Mouse (Mus musculus) thymus, adult 2 months (tissue): ENCODE results near the gene Luzp1. TPM values are rescaled to one million over a fixed set of nuclear protein-coding genes. Genes with fewer than 3 reads are reported as not detected.

Experiments
- DNase-seq: peaks from one replicate; pipeline ENCODE4 v3.0.0; 2021
- H3K27ac ChIP-seq: fragments of 200-500 bp; 2 replicates; pipeline ENCODE4 v1.5.1; 2012; ENCODE audit warnings: low read length, control low read depth; ENCODE audit not compliant: control insufficient read depth, insufficient read depth
- H3K27me3 ChIP-seq: fragments of 200-500 bp; 2 replicates; pipeline ENCODE4 v1.6.1; 2012; ENCODE audit warnings: mild to moderate bottlenecking, low read length, moderate library complexity, mixed read lengths; ENCODE audit not compliant: control insufficient read depth, insufficient read depth
- H3K36me3 ChIP-seq: fragments of 200-500 bp; 2 replicates; pipeline ENCODE4 v1.6.1; 2012; ENCODE audit warnings: mild to moderate bottlenecking, low read length, moderate library complexity; ENCODE audit not compliant: control insufficient read depth, insufficient read depth
- H3K4me1 ChIP-seq: fragments of 200-500 bp; replicated peaks from 2 replicates; pipeline ENCODE4 v1.6.1; 2012; ENCODE audit warnings: low read length; ENCODE audit not compliant: control insufficient read depth, insufficient read depth
- H3K4me3 ChIP-seq: fragments of 200-500 bp; 2 replicates; pipeline ENCODE4 v1.5.1; 2012; ENCODE audit warnings: mild to moderate bottlenecking, low read length, control low read depth, moderate library complexity; ENCODE audit not compliant: control insufficient read depth, insufficient read depth
- CTCF ChIP-seq: fragments of 200-500 bp; IDR thresholded peaks from 2 replicates; pipeline ENCODE4 v1.5.1; 2012; ENCODE audit warnings: mild to moderate bottlenecking, control low read depth, low read length, moderate library complexity, borderline replicate concordance; ENCODE audit not compliant: control insufficient read depth, poor library complexity, insufficient read depth; ENCODE audit errors: extremely low read depth
- POLR2A ChIP-seq: fragments of 200-500 bp; IDR thresholded peaks from 2 replicates; pipeline ENCODE4 v1.6.1; 2012; ENCODE audit warnings: mild to moderate bottlenecking, low read length, control low read depth, moderate library complexity; ENCODE audit not compliant: control insufficient read depth, poor library complexity, insufficient read depth; ENCODE audit errors: extremely low read depth
- WGBS: fragments of 180-500 bp; shearing (Covaris S2); methylation state at CpG from one replicate; pipeline ENCODE4 v1.1.7; 2018; 5-methylcytosine and 5-hydroxymethylcytosine counted together
- polyA plus RNA-seq: library from polyadenylated mRNA; depleted of rRNA; stranded (reverse); fragments of >200 nt; gene quantifications from 2 replicates; pipeline ENCODE4 v1.2.3, GENCODE M21; 2012; rRNA removed

Luzp1 gene
- 4.1 and 5.0 TPM in 2 replicates for polyA plus RNA-seq

DNA sequence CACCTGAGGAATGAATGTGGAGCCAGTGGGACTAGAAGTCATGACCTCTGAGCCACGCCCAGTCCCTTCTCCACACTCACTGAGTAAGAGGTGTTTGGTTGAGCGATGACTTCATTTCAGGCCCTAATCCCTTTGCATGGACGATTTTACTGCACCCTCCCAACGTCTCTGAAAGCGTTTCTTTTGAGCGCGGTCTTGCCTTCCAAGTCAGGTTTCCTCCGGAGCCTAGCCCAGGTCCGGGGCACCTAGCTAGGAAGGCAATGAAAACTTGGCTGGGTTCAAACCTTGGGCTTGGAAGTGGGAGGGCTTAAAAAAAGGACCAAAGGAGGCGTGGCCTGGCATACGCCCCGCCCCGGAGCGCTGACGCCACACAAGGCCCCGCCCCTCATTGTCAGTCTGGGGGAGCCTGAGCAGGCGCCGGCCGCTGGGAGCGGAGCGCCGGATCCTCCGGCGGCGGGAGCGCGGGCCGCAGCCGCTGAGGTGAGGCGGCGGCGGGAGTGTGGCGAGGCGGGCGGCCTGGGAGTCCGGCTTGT is at the start of gene Luzp1:
Gene Luzp1 (plus strand): TSS at position 391 of the 533 bp plus-strand sequence.
- TF ChIP-seq POLR2A (peak; percentile 60; the same call in 1 of the 2 replicates), CTCF (no peak)

GRCm38 (mm10) chr4:136423224-136423623 is 46.3 kb upstream of the Luzp1 start, which contains the start of gene Htr1d:
Htr1d (plus strand) TSS chr4:136423524.
- Histone ChIP-seq H3K4me3 (no peak within 1 kb of the TSS), H3K27me3 (peaks cover 9% of the 10 kb centered on the region; the same call in 1 of the 2 replicates), H3K27ac (no peak within 1 kb of the TSS), H3K4me1 (peaks cover 6% of the 10 kb centered on the region), H3K36me3 (no peaks in the 10 kb centered on the region)
- DNase-seq: no peak
- 84% methylated on average over 9 of the region's 9 CpGs for WGBS
- TF ChIP-seq CTCF (no peak), POLR2A (no peak)

More for the DNA sequence above, at the start of gene Luzp1:
- Histone ChIP-seq H3K36me3 (no peaks in the 10 kb centered on the region), H3K27ac (no peak within 1 kb of the TSS), H3K27me3 (peaks cover 6% of the 10 kb centered on the region; the same call in 1 of the 2 replicates), H3K4me1 (peaks cover 6% of the 10 kb centered on the region; the same call in 1 of the 2 replicates), H3K4me3 (peak within 1 kb of the TSS; percentile 55)
- WGBS: 5% methylated on average over 36 of the region's 36 CpGs
- peak; percentile 89 for DNase-seq

GRCm38 (mm10) chr4:136424120-136424999 is 45.2 kb upstream of the Luzp1 start:
- Histone ChIP-seq H3K4me1 (peaks cover 6% of the 10 kb centered on the region), H3K4me3 (no peak overlapping the region), H3K27me3 (peaks cover 9% of the 10 kb centered on the region; the same call in 1 of the 2 replicates), H3K27ac (no peak overlapping the region), H3K36me3 (no peaks in the 10 kb centered on the region)
- 5% methylated on average over 69 of the region's 70 CpGs for WGBS
- DNase-seq: no peak
- TF ChIP-seq CTCF: no peak
- TF ChIP-seq POLR2A: no peak

DNA sequence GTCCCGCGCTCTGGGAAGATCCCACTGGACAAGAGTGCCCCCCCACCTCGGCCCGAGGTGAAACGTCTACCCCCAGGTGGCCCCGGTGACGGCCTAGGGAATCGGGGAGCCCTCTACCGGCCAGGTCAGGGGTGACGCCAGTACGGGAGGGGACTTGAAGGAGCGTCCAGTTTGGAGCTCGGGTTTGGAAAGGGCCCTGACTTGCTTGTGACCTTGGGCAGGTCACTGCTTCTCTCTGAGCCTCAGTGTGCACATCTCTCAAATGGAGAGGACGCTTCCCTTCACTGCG is 44.6 kb upstream of the Luzp1 start:
- Histone ChIP-seq H3K27me3 (peaks cover 9% of the 10 kb centered on the region; the same call in 1 of the 2 replicates), H3K27ac (no peak overlapping the region), H3K36me3 (no peaks in the 10 kb centered on the region), H3K4me1 (peaks cover 6% of the 10 kb centered on the region), H3K4me3 (no peak overlapping the region)
- peak; percentile 37 for DNase-seq
- TF ChIP-seq POLR2A (no peak), CTCF (peak; percentile 60; the same call in 1 of the 2 replicates)
- WGBS: 6% methylated on average over 15 of the region's 15 CpGs

- 53% methylated on average over 11 of the region's 11 CpGs for WGBS
- H3K36me3 ChIP-seq: no peaks in the 10 kb centered on the region
- no peaks in the 10 kb centered on the region for H3K27me3 ChIP-seq
- no peak for DNase-seq
- H3K4me1 ChIP-seq: no peaks in the 10 kb centered on the region
- TF ChIP-seq CTCF: no peak
- no peak for TF ChIP-seq POLR2A
- H3K27ac ChIP-seq: no peak overlapping the region
- no peak overlapping the region for H3K4me3 ChIP-seq
Measured at GRCm38 (mm10) chr4:136430609-136431375, 38.8 kb upstream of the Luzp1 start.

- peak; percentile 62 for DNase-seq
- no peaks in the 10 kb centered on the region for H3K36me3 ChIP-seq
- 3% methylated on average over 3 of the region's 3 CpGs for WGBS
- H3K4me1 ChIP-seq: no peaks in the 10 kb centered on the region
- H3K4me3 ChIP-seq: no peak overlapping the region
- H3K27ac ChIP-seq: no peak overlapping the region
- H3K27me3 ChIP-seq: no peaks in the 10 kb centered on the region
- TF ChIP-seq CTCF (no peak), POLR2A (no peak)
Measured at GRCm38 (mm10) chr4:136431376-136431693, 38.2 kb upstream of the Luzp1 start.
